Mouse (Mus musculus): ENCODE data around the gene Npy5r.

DNA sequence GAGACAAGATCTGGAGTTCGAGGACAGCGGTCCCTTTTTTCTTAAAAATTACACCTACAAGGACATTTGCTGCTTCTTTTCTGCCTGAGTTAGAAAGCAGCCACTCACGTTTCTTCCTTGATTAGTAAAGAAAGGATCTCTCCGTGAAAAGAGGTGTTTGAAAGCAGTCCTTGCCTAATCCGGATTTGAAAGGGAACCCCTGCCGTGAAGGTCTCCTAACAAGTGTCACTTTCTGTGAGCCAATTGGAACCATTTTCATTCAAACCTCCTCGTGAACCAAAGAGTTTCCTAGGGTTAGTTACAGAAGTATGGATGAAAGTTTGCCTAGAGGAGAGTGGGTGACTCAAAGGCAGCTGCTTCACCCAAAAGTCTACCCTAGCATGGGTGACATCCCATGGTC lies 41.5 kb upstream of the Npy5r start:
- TF ChIP-seq GATA1 (IDR thresholded peaks at IDR 0.05; ENCODE audit: borderline replicate concordance, low read length) (no peak), FLI1 (IDR thresholded peaks at IDR 0.05; ENCODE audit: low read length) (no peak)
